Mouse (Mus musculus): ENCODE data around the gene Ogg1.
A peak's percentile ranks its signal among the peaks of the same experiment; 100 is the strongest.

The Ogg1 gene

DNA sequence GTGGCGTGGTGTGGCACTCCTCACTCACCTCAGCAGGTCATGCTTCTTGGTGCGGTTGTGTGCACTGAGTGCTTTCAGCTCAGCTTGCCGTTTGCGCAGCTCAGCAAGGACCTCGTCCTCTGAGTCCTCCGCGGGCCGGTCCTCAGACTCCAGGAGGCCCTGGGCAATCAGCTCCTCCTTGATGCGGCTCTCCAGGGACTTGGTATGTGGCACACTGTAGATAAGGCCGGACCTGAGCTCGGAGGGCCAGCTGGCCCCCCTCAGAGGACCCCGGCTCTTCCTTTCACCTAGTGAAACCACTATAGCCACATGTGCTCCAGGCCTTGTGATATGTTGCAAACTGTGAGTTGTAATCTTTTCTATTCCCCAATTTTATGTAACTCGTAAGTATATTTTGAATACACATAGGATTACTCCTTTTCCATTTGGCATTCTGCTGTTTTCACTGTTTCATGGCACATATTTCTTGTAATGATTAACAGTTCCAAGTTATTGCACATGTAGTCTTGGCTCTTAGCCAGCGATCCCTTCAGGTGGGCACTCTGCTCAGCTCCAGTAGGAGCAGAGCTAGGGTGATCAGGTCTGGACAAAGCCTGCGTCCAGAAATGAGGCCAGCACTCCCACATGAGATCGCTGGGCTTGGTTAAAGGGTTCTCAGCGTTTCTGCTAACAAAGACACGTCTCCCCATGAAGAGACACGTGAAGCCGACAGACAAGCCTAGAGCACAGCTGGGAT is 43.6 kb downstream of the Ogg1 start:
- no peak for DNase-seq (ENCODE audit: low read depth)

DNA sequence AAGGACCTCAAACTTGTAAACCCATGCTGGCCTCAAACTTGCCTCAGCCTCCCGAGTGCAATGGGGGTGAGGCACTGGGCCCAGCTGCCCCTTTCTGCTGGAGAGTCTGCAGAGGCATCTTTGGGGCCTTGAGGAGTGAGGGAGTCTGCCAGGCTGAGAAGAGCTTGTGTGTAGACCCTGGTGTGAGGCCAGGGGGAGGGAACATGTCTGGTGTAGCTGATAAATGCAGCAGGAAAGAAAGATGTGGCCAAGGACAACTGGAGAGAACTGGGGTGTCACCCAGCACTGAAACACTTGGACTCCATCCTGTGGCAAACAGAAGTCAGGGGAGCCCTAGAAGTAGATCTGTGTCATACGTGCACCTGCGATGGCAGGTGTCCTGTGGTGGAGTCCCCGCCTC is 46.7 kb downstream of the Ogg1 start:
- DNase-seq (ENCODE audit: low read depth) = no peak

DNA sequence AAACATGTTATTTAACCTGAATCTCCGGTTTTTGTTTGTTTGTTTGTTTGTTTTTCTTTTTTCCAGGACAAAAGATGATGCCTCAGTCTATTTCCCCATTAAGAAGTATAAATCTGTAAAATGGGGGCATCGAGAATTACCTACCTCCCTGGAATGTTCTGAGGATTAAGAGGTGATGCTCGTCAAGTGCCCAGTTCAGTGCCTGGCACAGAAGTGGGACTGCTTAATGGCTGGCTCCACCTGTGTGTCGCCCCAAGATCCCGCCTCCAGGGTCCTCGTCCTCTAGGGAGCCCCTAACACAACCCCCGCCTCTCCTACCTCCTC is 50.4 kb downstream of the Ogg1 start:
- DNase-seq (ENCODE audit: low read depth) = no peak

DNA sequence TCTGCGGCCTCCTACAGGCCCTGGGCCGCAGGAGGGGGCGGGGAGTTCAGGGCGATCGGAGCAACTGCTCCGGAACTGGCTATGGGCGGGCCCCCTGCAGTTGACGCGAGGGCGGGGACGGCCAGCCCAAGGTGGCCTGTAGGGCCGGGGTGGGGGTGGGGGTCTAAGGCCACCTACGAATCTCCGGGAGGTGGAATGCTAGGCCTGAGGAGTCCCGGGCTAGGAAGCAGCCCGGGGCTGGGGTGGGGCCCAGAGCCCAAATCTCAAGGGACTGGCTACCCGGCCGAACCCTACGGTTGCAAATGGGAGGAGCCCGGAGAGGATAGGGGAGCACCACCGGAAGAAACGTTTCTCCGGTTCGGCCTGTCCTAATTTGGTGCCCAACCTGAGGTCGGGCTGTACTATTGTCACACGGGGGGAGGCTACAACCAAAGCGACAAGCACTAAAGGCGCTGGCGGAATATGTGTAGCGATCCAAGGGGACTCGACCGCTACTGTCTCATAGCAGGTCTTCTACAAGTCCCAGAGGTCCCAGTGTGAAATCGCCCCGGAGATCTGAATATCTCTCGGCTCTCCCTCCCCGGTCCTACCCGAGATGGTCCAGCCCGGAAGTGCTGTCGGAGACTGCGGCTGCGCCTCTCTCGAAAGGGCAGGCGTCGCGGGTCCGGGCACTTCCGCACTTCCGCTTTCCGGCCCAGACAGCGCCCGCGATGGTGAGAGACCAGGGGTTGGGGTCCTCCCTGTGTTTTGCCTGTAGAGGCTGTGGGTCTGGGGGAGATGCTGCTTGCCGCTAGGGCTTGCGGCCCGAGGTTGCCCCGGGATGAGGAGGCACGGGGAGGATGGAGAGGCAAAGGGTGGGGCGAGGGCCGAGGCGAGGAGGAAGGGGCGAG is 51.0 kb downstream of the Ogg1 start, which contains the start of the genes Tada3 and Arpc4:
Tada3 (minus strand) TSS at position 388 of the 890 bp plus-strand sequence.
Arpc4 (plus strand) TSS at position 620 of the 890 bp plus-strand sequence.
- DNase-seq (ENCODE audit: low read depth) = peak; percentile 98

DNA sequence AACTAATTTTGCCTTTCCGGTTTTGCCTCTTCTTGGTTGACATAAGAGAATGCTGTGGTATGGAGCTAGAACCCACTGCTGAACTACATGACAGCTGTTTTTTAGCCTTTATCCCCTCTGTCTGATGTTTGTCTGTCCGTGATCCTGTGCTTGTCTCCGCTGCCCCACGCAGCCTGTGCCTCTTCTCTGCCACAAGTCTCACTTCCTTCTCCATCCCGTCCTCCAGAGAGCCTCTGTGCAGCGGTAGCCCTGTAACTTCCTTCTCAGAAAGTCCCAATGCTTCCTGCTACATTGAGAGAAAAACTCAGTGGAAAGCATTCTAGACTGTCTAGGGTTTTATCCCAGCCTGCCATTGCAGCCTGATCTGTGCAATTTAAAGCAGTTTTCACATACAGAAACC is 52.5 kb downstream of the Ogg1 start:
- peak; percentile 29 for DNase-seq (ENCODE audit: low read depth)

DNA sequence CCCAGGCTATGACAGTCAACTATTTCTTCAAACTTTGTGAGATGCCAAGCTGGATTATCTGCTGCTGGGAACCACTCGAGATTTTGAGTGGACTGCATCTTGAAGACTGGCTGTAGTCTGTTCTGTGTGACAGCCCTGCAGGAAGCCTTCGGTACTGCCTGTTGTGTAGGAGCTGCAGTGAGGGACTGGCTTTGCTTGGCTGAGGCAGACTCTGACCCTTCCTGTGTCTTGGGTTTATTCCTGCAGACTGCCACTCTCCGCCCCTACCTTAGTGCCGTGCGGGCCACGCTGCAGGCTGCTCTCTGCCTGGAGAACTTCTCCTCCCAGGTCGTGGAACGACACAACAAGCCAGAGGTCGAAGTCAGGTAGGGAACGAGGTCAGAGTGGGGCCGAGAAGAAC is 53.7 kb downstream of the Ogg1 start:
- DNase-seq (ENCODE audit: low read depth) = no peak

DNA sequence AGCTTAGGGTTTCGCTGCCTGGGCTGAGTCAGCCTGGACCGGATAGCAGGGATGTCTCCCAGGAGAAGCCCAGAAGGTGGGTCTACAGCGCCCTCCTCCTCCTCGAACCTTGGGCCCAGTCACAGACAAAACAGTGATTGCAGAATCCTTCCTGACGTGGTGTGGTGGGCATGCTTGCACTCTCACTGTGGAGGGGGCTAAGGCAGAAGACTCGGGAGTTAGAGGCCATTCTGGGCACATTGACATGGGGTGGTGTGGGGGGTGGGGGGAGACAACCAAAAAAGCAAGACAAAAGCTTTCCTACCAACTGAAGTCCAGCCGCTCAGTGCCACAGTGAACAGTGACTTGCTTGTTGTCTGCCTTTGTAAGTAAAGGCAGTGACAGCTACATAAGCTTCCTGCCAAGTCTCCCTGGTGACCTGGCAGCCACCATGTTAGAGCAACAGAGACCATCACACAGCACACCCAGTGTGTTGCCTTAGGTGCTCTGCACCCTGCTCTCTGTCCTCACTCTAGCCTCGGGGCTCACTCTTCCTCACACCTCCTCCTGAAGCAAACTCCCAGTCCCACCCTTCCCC is 57.7 kb downstream of the Ogg1 start:
- DNase-seq (ENCODE audit: low read depth) = no peak
